Mouse (Mus musculus) heart, embryonic 10.5 days (tissue): ENCODE results near the gene Tdg. TPM values are rescaled to one million over a fixed set of nuclear protein-coding genes. Genes with fewer than 3 reads are reported as not detected.

ENCODE experiments used
- polyA plus RNA-seq: library from polyadenylated mRNA; unstranded; fragments of >200 nt; fragmentation: Nextera tagmentation; extraction: Ambion mirVana; gene quantifications from 2 replicates; pipeline ENCODE4 v1.2.1, GENCODE M21; 2016

Tdg gene
- polyA plus RNA-seq, 1 experiment from 2014 or later, result 163 TPM

Other genes starting within 250 kb of the Tdg start
- gene Gm1553, start 137.2 kb upstream of the Tdg start, polyA plus RNA-seq, result not detected in 2 replicates
- gene 1190007I07Rik, start 6.6 kb upstream of the Tdg start, polyA plus RNA-seq, result 37.5 and 41.8 TPM in 2 replicates
- 1.2 and 1.3 TPM in 2 replicates for gene Glt8d2, start 60.8 kb downstream of the Tdg start, polyA plus RNA-seq
- 37.7 and 44.3 TPM in 2 replicates for gene Hcfc2, start 66.3 kb downstream of the Tdg start, polyA plus RNA-seq
- 26.8 and 37.2 TPM in 2 replicates for gene Nfyb, start 134.3 kb downstream of the Tdg start, polyA plus RNA-seq
- 102 and 120 TPM in 2 replicates for gene Txnrd1, start 204.1 kb downstream of the Tdg start, polyA plus RNA-seq
- 0.28 and 0.55 TPM in 2 replicates for gene Eid3, start 236.8 kb downstream of the Tdg start, polyA plus RNA-seq